ENCODE assay signal across 10 mouse cellular contexts in genomic region chr3:65296996-65297395, GRCm38 (mm10).
DNase-seq lines count a peak whose midpoint lies in the region; ATAC-seq and TF ChIP-seq lines count a peak whose summit lies in the region.
"Had no signal": no experiment of that assay in that cellular context is flagged by ENCODE, and none has a peak within 500 bp of the region (broad histone marks: within the 10 kb centered on the region; RNA-seq: fewer than 3 reads in every experiment).

No protein-coding gene starts in this region.

- H3K4me1 ChIP-seq in cerebellum, adult 2 months (ENCODE audit: control insufficient read depth, insufficient read depth, low read length): peaks cover 30% of the 10 kb centered on the region
- H3K4me1 ChIP-seq in cortical plate, adult 2 months (ENCODE audit: control insufficient read depth, insufficient read depth, low read length): no peaks in the 10 kb centered on the region; the same call in 1 of the 2 replicates

- no peak overlapping the region for H3K4me3 ChIP-seq in cerebellum, adult 2 months (replicated peaks; ENCODE audit: insufficient read depth, low read depth, low read length)
- H3K4me3 ChIP-seq in cortical plate, adult 2 months (ENCODE audit: insufficient read depth, low read length): no peak overlapping the region

- TF ChIP-seq POLR2A in cerebellum, adult 2 months (IDR thresholded peaks at IDR 0.05; ENCODE audit: borderline replicate concordance, insufficient read depth, low read length): no peak
- no peak for TF ChIP-seq POLR2A in cortical plate, adult 2 months (IDR thresholded peaks at IDR 0.05; ENCODE audit: extremely low read depth, insufficient read depth, low read length)

- ATAC-seq in activated CD4-positive, CD25-positive, alpha-beta regulatory T cell, adult 4 months: no peak
- ATAC-seq: forebrain, embryonic 16.5 days had no signal

- H3K27me3 ChIP-seq in cerebellum, adult 2 months (ENCODE audit: control insufficient read depth, insufficient read depth, low read length): no peaks in the 10 kb centered on the region

- TF ChIP-seq CTCF in cerebellum, adult 2 months (IDR thresholded peaks at IDR 0.05; ENCODE audit: borderline replicate concordance, insufficient read depth, low read depth, low read length): no peak
- TF ChIP-seq CTCF in cortical plate, adult 2 months (IDR thresholded peaks at IDR 0.05; ENCODE audit: extremely low read depth, insufficient read depth, low read length): no peak

- DNase-seq in cerebellum, adult 2 months: peak; percentile 44 to 76
- DNase-seq in cerebellum, postnatal 14 days: no peak
- peak; percentile 52 to 65 for DNase-seq in layer of hippocampus, adult 8-10 months (ENCODE audit: low spot score in 2 of 2)
- no peak for DNase-seq in layer of hippocampus, postnatal 10 days (ENCODE audit: low spot score in 2 of 2)
- DNase-seq in MN1 (ENCODE audit: low spot score): peak; percentile 37
- DNase-seq in spleen, postnatal 10 days (ENCODE audit: low spot score in 2 of 2): no peak
- DNase-seq: kidney, postnatal 4 days had no signal

- 39% methylated on average over 4 of the region's 4 CpGs for WGBS in cerebellum, adult 2 months

- peak overlapping the region; percentile 32; the same call in 1 of the 2 replicates for H3K27ac ChIP-seq in cerebellum, adult 2 months (ENCODE audit: insufficient read depth, low read length)
- H3K27ac ChIP-seq in cortical plate, adult 2 months (ENCODE audit: insufficient read depth, low read length): peak overlapping the region; percentile 27

Comparison
In these comparisons a context has a peak if more than half of its experiments do, and no peak if none do; other contexts are left out.
1. DNase-seq: peak in cerebellum, adult 2 months (2 of 2), layer of hippocampus, adult 8-10 months (2 of 2) and MN1 (single experiment); none in cerebellum, postnatal 14 days (0 of 2), layer of hippocampus, postnatal 10 days (0 of 2) and spleen, postnatal 10 days (0 of 2).